Mouse (Mus musculus): ENCODE data around the gene Hagh. TPM values are rescaled to one million over a fixed set of nuclear protein-coding genes. Genes with fewer than 3 reads are reported as not detected.

Hagh gene
- total and polyA plus RNA-seq, 2 experiments from 2014 or later = 61.6 to 62.8 TPM

DNA sequence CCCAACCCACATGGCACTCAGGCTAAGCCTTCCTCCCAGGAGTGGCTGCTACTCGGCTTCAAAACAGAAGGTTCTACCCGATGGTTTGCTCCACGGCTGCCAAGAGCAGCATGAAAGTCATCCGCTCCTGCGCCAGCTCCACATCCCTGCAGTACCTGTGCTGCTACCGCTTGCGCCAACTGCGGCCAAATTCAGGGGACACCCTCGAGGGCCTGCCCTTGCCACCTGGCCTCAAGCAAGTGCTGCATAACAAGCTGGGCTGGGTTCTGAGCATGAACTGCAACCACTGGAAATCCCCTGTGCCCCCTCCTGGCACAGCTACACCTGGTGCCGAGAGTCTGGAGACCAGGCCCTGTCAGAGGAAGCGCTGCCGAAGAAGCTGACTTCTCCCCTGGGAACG lies 51.4 kb downstream of the Hagh start:
- WGBS = 85% methylated on average over 12 of the region's 13 CpGs
- Histone ChIP-seq H3K4me2 (ENCODE audit: low read depth) (no peak overlapping the region), H3K9ac (no peak overlapping the region), H3K27ac (ENCODE audit: low read depth, low read length) (no peak overlapping the region), H3K27me3 (ENCODE audit: insufficient read depth, low read length) (no peaks in the 10 kb centered on the region), H3K36me3 (ENCODE audit: insufficient read depth) (peaks cover 43% of the 10 kb centered on the region), H3K4me1 (ENCODE audit: insufficient read depth) (peaks cover 23% of the 10 kb centered on the region), H3K9me3 (ENCODE audit: low read length) (no peaks in the 10 kb centered on the region), H3K4me3 (ENCODE audit: low read depth, low read length) (no peak overlapping the region)
- TF ChIP-seq CTCF (IDR thresholded peaks at IDR 0.05; ENCODE audit: low read depth) = no peak
- ATAC-seq (no peak), DNase-seq (no peak)

DNA sequence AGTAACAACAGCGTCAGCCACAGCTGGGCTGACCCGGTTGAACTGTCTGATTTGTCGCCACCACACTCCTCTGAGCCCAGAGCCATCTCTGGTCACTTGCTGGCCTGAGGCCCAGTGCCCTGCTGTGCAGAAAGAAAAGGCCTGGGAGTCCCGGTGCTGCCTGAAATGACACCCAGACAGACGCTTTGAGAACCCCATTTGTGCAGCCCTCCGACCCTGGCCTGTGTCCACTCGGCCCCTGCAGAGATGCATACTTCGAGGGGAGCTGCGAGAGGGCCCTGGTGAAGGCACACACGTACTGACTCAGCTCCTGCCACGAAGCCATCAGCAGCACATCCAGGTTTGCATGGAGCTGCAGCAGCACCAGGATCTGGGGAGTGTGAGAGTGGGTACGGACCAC lies 52.8 kb downstream of the Hagh start:
- no peak for TF ChIP-seq CTCF (IDR thresholded peaks at IDR 0.05; ENCODE audit: low read depth)
- Histone ChIP-seq H3K4me1 (ENCODE audit: insufficient read depth) (peaks cover 22% of the 10 kb centered on the region), H3K9me3 (ENCODE audit: low read length) (no peaks in the 10 kb centered on the region), H3K9ac (no peak overlapping the region), H3K27ac (ENCODE audit: low read depth, low read length) (no peak overlapping the region), H3K36me3 (ENCODE audit: insufficient read depth) (peaks cover 47% of the 10 kb centered on the region), H3K4me3 (ENCODE audit: low read depth, low read length) (no peak overlapping the region), H3K4me2 (ENCODE audit: low read depth) (no peak overlapping the region), H3K27me3 (ENCODE audit: insufficient read depth, low read length) (no peaks in the 10 kb centered on the region)
- WGBS = 87% methylated on average over 12 of the region's 12 CpGs
- no peak for DNase-seq
- ATAC-seq = no peak

GRCm38 (mm10) chr17:24893276-24893675 lies 53.3 kb downstream of the Hagh start:
- H3K27ac ChIP-seq (ENCODE audit: low read depth, low read length) = no peak overlapping the region

DNA sequence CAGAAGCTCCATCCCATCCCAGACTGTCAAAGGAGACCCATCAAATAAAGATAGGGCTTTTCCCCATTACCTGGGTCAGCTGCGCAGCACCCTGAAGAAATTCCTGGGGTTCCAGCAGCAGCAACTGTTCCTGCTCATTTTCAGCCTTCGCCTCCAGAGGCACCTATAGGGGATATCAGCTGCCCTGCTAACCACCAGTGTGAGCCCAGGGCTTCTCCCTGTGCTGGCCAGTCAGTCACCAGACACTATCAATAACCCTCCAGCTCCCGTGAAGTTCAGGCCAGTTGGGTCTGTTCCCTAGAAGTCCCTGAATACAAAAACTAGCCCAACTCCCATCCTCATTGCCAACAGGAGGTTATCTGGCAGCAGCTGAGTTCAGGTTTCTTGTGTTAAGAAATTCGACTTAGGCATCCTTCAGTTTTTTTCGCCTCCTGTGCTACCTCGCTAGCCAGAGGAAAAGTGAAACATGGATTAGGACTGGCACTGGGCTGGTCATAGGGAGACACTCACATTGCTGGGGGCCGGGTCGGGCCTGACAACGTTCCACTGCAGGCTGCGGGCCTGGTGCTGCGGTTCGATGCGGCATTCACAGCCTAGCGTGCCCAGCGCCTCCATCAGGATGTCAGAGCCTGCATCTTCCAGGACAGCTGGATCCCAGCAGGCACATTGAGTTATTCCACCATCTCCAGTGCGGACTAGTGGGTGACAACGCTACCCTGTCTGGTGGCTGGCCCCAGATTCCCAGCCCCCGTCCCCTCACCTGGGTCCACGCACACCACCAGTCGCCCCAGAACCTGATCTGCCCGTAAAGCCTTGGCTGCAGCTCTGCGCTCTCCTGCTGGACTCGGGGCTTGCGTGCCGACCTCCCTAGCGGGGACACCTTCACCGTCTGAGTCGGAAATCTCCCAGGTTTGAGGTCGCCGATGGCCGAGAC lies 54.4 kb downstream of the Hagh start:
- Histone ChIP-seq H3K4me1 (ENCODE audit: insufficient read depth) (peaks cover 20% of the 10 kb centered on the region), H3K9ac (peak overlapping the region; percentile 91), H3K27me3 (ENCODE audit: insufficient read depth, low read length) (no peaks in the 10 kb centered on the region), H3K4me2 (ENCODE audit: low read depth) (peak overlapping the region; percentile 97), H3K27ac (ENCODE audit: low read depth, low read length) (peak overlapping the region; percentile 87), H3K9me3 (ENCODE audit: low read length) (no peaks in the 10 kb centered on the region), H3K4me3 (ENCODE audit: low read depth, low read length) (peak overlapping the region; percentile 77), H3K36me3 (ENCODE audit: insufficient read depth) (peaks cover 57% of the 10 kb centered on the region)
- ATAC-seq (peak; percentile 14), DNase-seq (no peak)
- WGBS = 10% methylated on average over 31 of the region's 31 CpGs
- no peak for TF ChIP-seq CTCF (IDR thresholded peaks at IDR 0.05; ENCODE audit: low read depth)

More at GRCm38 (mm10) chr17:24893276-24893675, 53.3 kb downstream of the Hagh start:
- H3K27me3 ChIP-seq (ENCODE audit: insufficient read depth, low read length) = no peaks in the 10 kb centered on the region
- TF ChIP-seq CTCF (IDR thresholded peaks at IDR 0.05; ENCODE audit: low read depth) = no peak
- no peak overlapping the region for H3K4me3 ChIP-seq (ENCODE audit: low read depth, low read length)
- no peaks in the 10 kb centered on the region for H3K9me3 ChIP-seq (ENCODE audit: low read length)
- H3K9ac ChIP-seq = no peak overlapping the region
- ATAC-seq (no peak), DNase-seq (no peak)
- H3K4me1 ChIP-seq (ENCODE audit: insufficient read depth) = peaks cover 20% of the 10 kb centered on the region
- H3K36me3 ChIP-seq (ENCODE audit: insufficient read depth) = peaks cover 52% of the 10 kb centered on the region
- H3K4me2 ChIP-seq (ENCODE audit: low read depth) = no peak overlapping the region
- WGBS = 91% methylated on average over 2 of the region's 2 CpGs

GRCm38 (mm10) chr17:24894995-24895547 lies 55.1 kb downstream of the Hagh start, which contains the start of the genes Eme2 and Mrps34:
Gene Eme2 (minus strand): TSS chr17:24895087.
Gene Mrps34 (plus strand): TSS chr17:24895116.
- peaks cover 64% of the 10 kb centered on the region for H3K36me3 ChIP-seq (ENCODE audit: insufficient read depth)

GRCm38 (mm10) chr17:24895571-24896240 lies 55.8 kb downstream of the Hagh start:
- Histone ChIP-seq H3K27me3 (ENCODE audit: insufficient read depth, low read length) (no peaks in the 10 kb centered on the region), H3K36me3 (ENCODE audit: insufficient read depth) (peaks cover 64% of the 10 kb centered on the region), H3K4me2 (ENCODE audit: low read depth) (peak overlapping the region; percentile 97), H3K9ac (peak overlapping the region; percentile 91), H3K9me3 (ENCODE audit: low read length) (no peaks in the 10 kb centered on the region), H3K27ac (ENCODE audit: low read depth, low read length) (peak overlapping the region; percentile 90), H3K4me1 (ENCODE audit: insufficient read depth) (peaks cover 20% of the 10 kb centered on the region), H3K4me3 (ENCODE audit: low read depth, low read length) (peak overlapping the region; percentile 77)
- WGBS = 9% methylated on average over 23 of the region's 23 CpGs
- DNase-seq = no peak
- ATAC-seq = no peak
- no peak for TF ChIP-seq CTCF (IDR thresholded peaks at IDR 0.05; ENCODE audit: low read depth)

More at GRCm38 (mm10) chr17:24894995-24895547, 55.1 kb downstream of the Hagh start, which contains the start of the genes Eme2 and Mrps34:
- WGBS = under 1% methylated on average over 62 of the region's 62 CpGs
- no peaks in the 10 kb centered on the region for H3K27me3 ChIP-seq (ENCODE audit: insufficient read depth, low read length)
- H3K4me2 ChIP-seq (ENCODE audit: low read depth) = peak within 1 kb of the TSS; percentile 97
- peaks cover 20% of the 10 kb centered on the region for H3K4me1 ChIP-seq (ENCODE audit: insufficient read depth)
- no peak for TF ChIP-seq CTCF (IDR thresholded peaks at IDR 0.05; ENCODE audit: low read depth)
- peak within 1 kb of the TSS; percentile 77 for H3K4me3 ChIP-seq (ENCODE audit: low read depth, low read length)
- H3K9me3 ChIP-seq (ENCODE audit: low read length) = no peaks in the 10 kb centered on the region
- DNase-seq = peak; percentile 91
- peak; percentile 75 for ATAC-seq
- H3K27ac ChIP-seq (ENCODE audit: low read depth, low read length) = peak within 1 kb of the TSS; percentile 90
- H3K9ac ChIP-seq = peak within 1 kb of the TSS; percentile 91
